8 mouse cellular contexts compared by ENCODE assay signal in the genomic region with DNA sequence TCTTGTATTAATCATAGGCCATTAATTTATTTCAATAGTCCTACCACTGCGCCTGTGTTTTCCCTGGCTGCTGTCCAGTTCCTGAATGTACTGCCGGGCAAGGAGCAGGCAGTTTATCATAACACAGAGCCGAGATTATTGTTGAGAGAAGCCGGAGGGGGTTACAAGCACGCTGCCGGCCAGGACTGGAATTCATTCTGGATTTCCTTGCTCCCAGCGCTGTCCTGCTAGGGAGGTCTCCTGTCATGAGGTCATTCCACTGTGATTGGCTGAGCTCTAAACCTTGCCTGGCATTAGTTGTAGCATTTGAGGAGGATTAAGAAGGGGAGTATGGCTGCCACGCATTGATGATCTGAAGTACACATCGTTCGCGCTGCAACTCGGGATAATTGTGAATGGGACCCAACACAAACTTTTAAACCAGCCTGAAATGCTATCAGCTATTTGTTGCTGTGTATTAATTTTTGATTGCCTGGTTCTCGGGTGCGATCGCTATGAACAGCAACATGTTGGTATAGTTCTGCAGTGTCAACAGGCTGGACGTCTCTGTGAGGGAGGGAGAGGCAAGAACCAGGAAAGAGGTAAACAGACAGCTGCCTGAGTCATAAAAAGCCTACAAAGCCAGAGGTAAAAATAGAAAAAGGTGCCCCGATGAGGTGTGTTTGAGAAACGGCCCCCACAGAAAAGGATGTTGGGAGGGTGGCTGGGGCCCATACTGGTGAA. TPM values are rescaled to one million over a fixed set of nuclear protein-coding genes. Genes with fewer than 3 reads are reported as not detected.
A peak's percentile ranks its signal among the peaks of the same experiment; 100 is the strongest.
DNase-seq lines count a peak whose midpoint lies in the region; ATAC-seq lines count a peak whose summit lies in the region.
"Had no signal": no experiment of that assay in that cellular context is flagged by ENCODE, and none has a peak within 500 bp of the region (broad histone marks: within the 10 kb centered on the region; RNA-seq: fewer than 3 reads in every experiment).

No protein-coding gene starts in this region.

- H3K4me1 ChIP-seq in forebrain, embryonic 13.5 days, result peaks cover 21% of the 10 kb centered on the region
- H3K4me1 ChIP-seq in hindbrain, embryonic 14.5 days (replicated peaks; ENCODE audit: control insufficient read depth, insufficient read depth, low read length), result peaks cover 21% of the 10 kb centered on the region
- H3K4me1 ChIP-seq in limb, embryonic 15.5 days, result peaks cover 25% of the 10 kb centered on the region
- peaks cover 22% of the 10 kb centered on the region for H3K4me1 ChIP-seq in neural tube, embryonic 15.5 days

- peak overlapping the region; percentile 13; the same call in 1 of the 2 replicates for H3K4me3 ChIP-seq in forebrain, embryonic 13.5 days
- H3K4me3 ChIP-seq in hindbrain, embryonic 14.5 days (replicated peaks; ENCODE audit: low read length), result no peak overlapping the region
- peak overlapping the region; percentile 11 for H3K4me3 ChIP-seq in limb, embryonic 15.5 days
- H3K4me3 ChIP-seq in neural tube, embryonic 15.5 days (replicated peaks), result peak overlapping the region; percentile 18

- peaks cover 90% of the 10 kb centered on the region for H3K27me3 ChIP-seq in forebrain, embryonic 13.5 days
- H3K27me3 ChIP-seq in hindbrain, embryonic 14.5 days (ENCODE audit: control insufficient read depth, insufficient read depth, low read length), result peaks cover 17% of the 10 kb centered on the region
- H3K27me3 ChIP-seq in limb, embryonic 15.5 days, result peaks cover 11% of the 10 kb centered on the region
- H3K27me3 ChIP-seq in neural tube, embryonic 15.5 days (replicated peaks), result peaks cover 12% of the 10 kb centered on the region

- H3K36me3 ChIP-seq in forebrain, embryonic 13.5 days (ENCODE audit: poor library complexity, severe bottlenecking), result no peaks in the 10 kb centered on the region
- no peaks in the 10 kb centered on the region for H3K36me3 ChIP-seq in hindbrain, embryonic 14.5 days (replicated peaks; ENCODE audit: control insufficient read depth, insufficient read depth)
- no peaks in the 10 kb centered on the region for H3K36me3 ChIP-seq in limb, embryonic 15.5 days
- H3K36me3 ChIP-seq in neural tube, embryonic 15.5 days, result no peaks in the 10 kb centered on the region

- H3K9ac ChIP-seq in forebrain, embryonic 13.5 days, result no peak overlapping the region
- 0 out of 2 replicates have a peak overlapping the region, but pooled peaks have one; percentile 31 for H3K9ac ChIP-seq in hindbrain, embryonic 14.5 days
- no peak overlapping the region for H3K9ac ChIP-seq in limb, embryonic 15.5 days
- no peak overlapping the region; the same call in 1 of the 2 replicates for H3K9ac ChIP-seq in neural tube, embryonic 15.5 days (replicated peaks)

- WGBS in forebrain, embryonic 13.5 days, result 16% methylated on average over 18 of the region's 18 CpGs
- WGBS in hindbrain, embryonic 14.5 days, result 31% methylated on average over 18 of the region's 18 CpGs
- WGBS in limb, embryonic 15.5 days, result 14% methylated on average over 18 of the region's 18 CpGs
- 30% methylated on average over 18 of the region's 18 CpGs for WGBS in neural tube, embryonic 15.5 days

- no peak overlapping the region for H3K27ac ChIP-seq in forebrain, embryonic 13.5 days
- 0 out of 2 replicates have a peak overlapping the region, but pooled peaks have one; percentile 5 for H3K27ac ChIP-seq in hindbrain, embryonic 14.5 days
- 0 out of 2 replicates have a peak overlapping the region, but pooled peaks have one; percentile 3 for H3K27ac ChIP-seq in limb, embryonic 15.5 days
- H3K27ac ChIP-seq in neural tube, embryonic 15.5 days (replicated peaks), result no peak overlapping the region

- H3K9me3 ChIP-seq in forebrain, embryonic 13.5 days (replicated peaks), result no peaks in the 10 kb centered on the region
- peaks cover 11% of the 10 kb centered on the region for H3K9me3 ChIP-seq in hindbrain, embryonic 14.5 days (ENCODE audit: control insufficient read depth, low read length)
- H3K9me3 ChIP-seq in limb, embryonic 15.5 days, result 0 out of 2 replicates have a peak, but pooled peaks cover 6% of the 10 kb centered on the region
- 0 out of 2 replicates have a peak, but pooled peaks cover 7% of the 10 kb centered on the region for H3K9me3 ChIP-seq in neural tube, embryonic 15.5 days (replicated peaks)

- peak overlapping the region; percentile 48 for H3K4me2 ChIP-seq in forebrain, embryonic 13.5 days
- peak overlapping the region; percentile 45 for H3K4me2 ChIP-seq in hindbrain, embryonic 14.5 days (replicated peaks)
- peak overlapping the region; percentile 37 for H3K4me2 ChIP-seq in limb, embryonic 15.5 days
- H3K4me2 ChIP-seq in neural tube, embryonic 15.5 days, result peak overlapping the region; percentile 47

- peak; percentile 90 for DNase-seq in MN1 (ENCODE audit: low spot score)
- DNase-seq in adrenal gland, adult 18-20 months (ENCODE audit: low spot score in 2 of 2), result peak; percentile 47 to 53
- DNase-seq in hindbrain, embryonic 14.5 days (ENCODE audit: low spot score), result peak; percentile 64

- ATAC-seq in forebrain, embryonic 13.5 days, result peak; percentile 85
- peak; percentile 81 for ATAC-seq in hindbrain, embryonic 14.5 days (ENCODE audit: low FRiP score)
- 0 out of 2 replicates have a peak, but pooled peaks have one; percentile 49 for ATAC-seq in limb, embryonic 15.5 days (ENCODE audit: insufficient number of reproducible peaks, low FRiP score, low TSS enrichment, low read depth)
- peak; percentile 61; the same call in 1 of the 2 replicates for ATAC-seq in neural tube, embryonic 15.5 days (ENCODE audit: low FRiP score)
- ATAC-seq in erythroid progenitor cell, adult 5-6 weeks (replicated peaks; ENCODE audit: low FRiP score, poor library complexity, severe bottlenecking), result no peak

RNA-seq across cellular contexts. Expression of a gene that starts 42.5 kb away (rescaled TPM):
- total RNA-seq in adrenal gland, adult 18-20 months (2021), result not detected
- polyA plus RNA-seq in forebrain, embryonic 13.5 days (2015; fragmentation: Nextera tagmentation; extraction: Ambion mirVana), result 0.81 and 2.6 TPM in 2 replicates
- polyA plus RNA-seq in hindbrain, embryonic 14.5 days (2014; fragmentation: Nextera tagmentation; extraction: Ambion mirVana), result 1.2 and 1.3 TPM in 2 replicates
- 1.1 and 1.3 TPM in 2 replicates for polyA plus RNA-seq in limb, embryonic 15.5 days (2015; fragmentation: Nextera tagmentation; extraction: Ambion mirVana)
- polyA plus RNA-seq in neural tube, embryonic 15.5 days (2015; fragmentation: Nextera tagmentation; extraction: Ambion mirVana), result 0.74 and 1.0 TPM in 2 replicates
- total RNA-seq in erythroid progenitor cell, adult 5-6 weeks (2015; ENCODE audit: low replicate concordance), result not detected in 2 replicates
- total RNA-seq in erythroid progenitor cell, adult 5-6 weeks (2017; ENCODE audit: low replicate concordance), result 0.45 TPM in 1 of 2 replicates, not detected in the other
- total RNA-seq: left cerebral cortex, postnatal 25 days had no signal

Comparison
In these comparisons a context has a peak if more than half of its experiments do, and no peak if none do; other contexts are left out.
1. H3K27ac ChIP-seq: peak in hindbrain, embryonic 14.5 days (single experiment) and limb, embryonic 15.5 days (single experiment); none in forebrain, embryonic 13.5 days (single experiment) and neural tube, embryonic 15.5 days (single experiment).
2. Peak in every context shown above with its lines, with median percentiles within 50 percentile points of each other: DNase-seq and H3K4me2 ChIP-seq.